Mouse (Mus musculus) common myeloid progenitor, adult 5-6 weeks (primary cell): Measurements from ENCODE around the gene Adap1. TPM values are rescaled to one million over a fixed set of nuclear protein-coding genes. Genes with fewer than 3 reads are reported as not detected.

Experiments used
- ATAC-seq: replicated peaks from 2 replicates; pipeline ENCODE4 v1.8.0; 2016; ENCODE audit warnings: low read depth, mild to moderate bottlenecking, moderate TSS enrichment, inconsistent platforms; ENCODE audit not compliant: poor library complexity, severe bottlenecking
- total RNA-seq: library from RNA; stranded (forward); fragments of 200-1000, 187-1606 nt; gene quantifications from 2 replicates; pipeline ENCODE4 v1.2.3, GENCODE M21; 2017

The Adap1 gene
- 15.8 and 25.8 TPM in 2 replicates for total RNA-seq

GRCm38 (mm10) chr5:139325395-139325966 lies at the start of gene Adap1:
Gene Adap1 (minus strand): TSS chr5:139325622.
- peak; percentile 43 for ATAC-seq

GRCm38 (mm10) chr5:139374841-139375240 lies 49.4 kb upstream of the Adap1 start:
- ATAC-seq: no peak

GRCm38 (mm10) chr5:139373889-139374444 lies 48.5 kb upstream of the Adap1 start:
- no peak for ATAC-seq

GRCm38 (mm10) chr5:139373126-139373525 lies 47.7 kb upstream of the Adap1 start:
- ATAC-seq: no peak

GRCm38 (mm10) chr5:139371631-139372401 lies 46.4 kb upstream of the Adap1 start:
- ATAC-seq: peak; percentile 93

GRCm38 (mm10) chr5:139371118-139371517 lies 45.7 kb upstream of the Adap1 start:
- ATAC-seq: no peak

- ATAC-seq: no peak
Measured at GRCm38 (mm10) chr5:139370336-139370735, 44.9 kb upstream of the Adap1 start.

- ATAC-seq: no peak
Measured at GRCm38 (mm10) chr5:139368638-139369320, 43.4 kb upstream of the Adap1 start.

GRCm38 (mm10) chr5:139367884-139368458 lies 42.5 kb upstream of the Adap1 start:
- ATAC-seq: no peak

GRCm38 (mm10) chr5:139366484-139366883 lies 41.1 kb upstream of the Adap1 start:
- ATAC-seq: peak; percentile 34; the same call in 1 of the 2 replicates

- ATAC-seq: peak; percentile 43
Measured at GRCm38 (mm10) chr5:139365827-139366226, 40.4 kb upstream of the Adap1 start.

GRCm38 (mm10) chr5:139364911-139365571 lies 39.6 kb upstream of the Adap1 start:
- no peak for ATAC-seq

GRCm38 (mm10) chr5:139364260-139364910 lies 39.0 kb upstream of the Adap1 start:
- peak; percentile 67 for ATAC-seq

GRCm38 (mm10) chr5:139363858-139364257 lies 38.4 kb upstream of the Adap1 start:
- ATAC-seq: no peak

GRCm38 (mm10) chr5:139359244-139359643 lies 33.8 kb upstream of the Adap1 start:
- ATAC-seq: no peak

GRCm38 (mm10) chr5:139358653-139359052 lies 33.2 kb upstream of the Adap1 start:
- peak; percentile 72 for ATAC-seq

GRCm38 (mm10) chr5:139355235-139355772 lies 29.9 kb upstream of the Adap1 start:
- ATAC-seq: peak; percentile 70

- no peak for ATAC-seq
Measured at GRCm38 (mm10) chr5:139353946-139354345, 28.5 kb upstream of the Adap1 start.

GRCm38 (mm10) chr5:139353496-139353895 lies 28.1 kb upstream of the Adap1 start:
- ATAC-seq: peak; percentile 39; the same call in 1 of the 2 replicates
